Mouse (Mus musculus) small intestine, adult 2 months (tissue): ENCODE data around the gene Tbc1d8b.

Experiments
- CTCF ChIP-seq: fragments of 200-500 bp; IDR thresholded peaks from 2 replicates; pipeline ENCODE4 v1.5.1; 2012; ENCODE audit warnings: low read depth, mild to moderate bottlenecking, control low read depth, inconsistent platforms, low read length, moderate library complexity, mixed read lengths; ENCODE audit not compliant: insufficient replicate concordance, insufficient read length; ENCODE audit errors: extremely low read depth
- POLR2A ChIP-seq: fragments of 200-500 bp; IDR thresholded peaks from 2 replicates; pipeline ENCODE4 v1.6.1; 2012; ENCODE audit warnings: low read depth, mild to moderate bottlenecking, control low read depth, inconsistent platforms, low read length, moderate library complexity

- TF ChIP-seq CTCF (no peak), POLR2A (no peak)
These were observed 94.1 kb downstream of the Tbc1d8b start for GRCm38 (mm10) chrX:139778886-139779285.
